Mouse (Mus musculus): ENCODE measurements around the gene C1qtnf3. TPM values are rescaled to one million over a fixed set of nuclear protein-coding genes. Genes with fewer than 3 reads are reported as not detected.

The C1qtnf3 gene
- total and polyA plus RNA-seq, 3 experiments: not detected

- TF ChIP-seq GATA1 (IDR thresholded peaks at IDR 0.05; ENCODE audit: borderline replicate concordance, low read length) (no peak), TAL1 (conservative IDR thresholded peaks at IDR 0.05; ENCODE audit: low read depth, low read length) (no peak), GATA2 (IDR thresholded peaks at IDR 0.05; ENCODE audit: borderline replicate concordance, low read depth, low read length) (no peak), CTCF (IDR thresholded peaks at IDR 0.05; ENCODE audit: low read depth, low read length) (no peak), POLR2AphosphoS5 (IDR thresholded peaks at IDR 0.05; ENCODE audit: insufficient replicate concordance, low read depth, low read length) (no peak)
- Histone ChIP-seq H3K9me3 (replicated peaks) (no peaks in the 10 kb centered on the region), H3K4me3 (ENCODE audit: low read depth, low read length) (no peak overlapping the region), H3K36me3 (replicated peaks) (no peaks in the 10 kb centered on the region), H3K27me3 (ENCODE audit: insufficient read depth, low read length) (peaks cover 6% of the 10 kb centered on the region; the same call in 1 of the 2 replicates), H3K4me1 (ENCODE audit: insufficient read depth, low read depth, low read length) (no peaks in the 10 kb centered on the region)
- ATAC-seq (ENCODE audit: extremely low read depth, insufficient number of reproducible peaks, low FRiP score, poor library complexity, severe bottlenecking): no peak
- no peak for DNase-seq (ENCODE audit: low spot score)
These were observed 52.5 kb downstream of the C1qtnf3 start for GRCm38 (mm10) chr15:11004646-11005045.

GRCm38 (mm10) chr15:11008756-11009155 lies 56.6 kb downstream of the C1qtnf3 start:
- no peak for DNase-seq (ENCODE audit: low spot score)
- Histone ChIP-seq H3K27me3 (ENCODE audit: insufficient read depth, low read length) (peaks cover 9% of the 10 kb centered on the region; the same call in 1 of the 2 replicates), H3K4me3 (ENCODE audit: low read depth, low read length) (no peak overlapping the region), H3K36me3 (replicated peaks) (no peaks in the 10 kb centered on the region), H3K4me1 (ENCODE audit: insufficient read depth, low read depth, low read length) (no peaks in the 10 kb centered on the region), H3K9me3 (replicated peaks) (no peaks in the 10 kb centered on the region)
- ATAC-seq (ENCODE audit: extremely low read depth, insufficient number of reproducible peaks, low FRiP score, poor library complexity, severe bottlenecking): no peak
- no peak for TF ChIP-seq GATA1 (IDR thresholded peaks at IDR 0.05; ENCODE audit: borderline replicate concordance, low read length)
- TF ChIP-seq TAL1 (conservative IDR thresholded peaks at IDR 0.05; ENCODE audit: low read depth, low read length): no peak
- TF ChIP-seq GATA2 (IDR thresholded peaks at IDR 0.05; ENCODE audit: borderline replicate concordance, low read depth, low read length): no peak
- TF ChIP-seq POLR2AphosphoS5 (IDR thresholded peaks at IDR 0.05; ENCODE audit: insufficient replicate concordance, low read depth, low read length): no peak
- TF ChIP-seq CTCF (IDR thresholded peaks at IDR 0.05; ENCODE audit: low read depth, low read length): no peak

- ATAC-seq (ENCODE audit: extremely low read depth, insufficient number of reproducible peaks, low FRiP score, poor library complexity, severe bottlenecking): no peak
- Histone ChIP-seq H3K27me3 (ENCODE audit: insufficient read depth, low read length) (peaks cover 7% of the 10 kb centered on the region; the same call in 1 of the 2 replicates), H3K36me3 (replicated peaks) (no peaks in the 10 kb centered on the region), H3K4me3 (ENCODE audit: low read depth, low read length) (no peak overlapping the region), H3K4me1 (ENCODE audit: insufficient read depth, low read depth, low read length) (no peaks in the 10 kb centered on the region), H3K9me3 (replicated peaks) (no peaks in the 10 kb centered on the region)
- no peak for TF ChIP-seq POLR2AphosphoS5 (IDR thresholded peaks at IDR 0.05; ENCODE audit: insufficient replicate concordance, low read depth, low read length)
- no peak for TF ChIP-seq CTCF (IDR thresholded peaks at IDR 0.05; ENCODE audit: low read depth, low read length)
- no peak for TF ChIP-seq GATA1 (IDR thresholded peaks at IDR 0.05; ENCODE audit: borderline replicate concordance, low read length)
- no peak for TF ChIP-seq GATA2 (IDR thresholded peaks at IDR 0.05; ENCODE audit: borderline replicate concordance, low read depth, low read length)
- no peak for TF ChIP-seq TAL1 (conservative IDR thresholded peaks at IDR 0.05; ENCODE audit: low read depth, low read length)
- DNase-seq (ENCODE audit: low spot score): no peak
These were observed 58.9 kb downstream of the C1qtnf3 start for GRCm38 (mm10) chr15:11010976-11011548.

GRCm38 (mm10) chr15:11014931-11015330 lies 62.8 kb downstream of the C1qtnf3 start:
- no peak for TF ChIP-seq TAL1 (conservative IDR thresholded peaks at IDR 0.05; ENCODE audit: low read depth, low read length)
- no peak for TF ChIP-seq CTCF (IDR thresholded peaks at IDR 0.05; ENCODE audit: low read depth, low read length)
- TF ChIP-seq POLR2AphosphoS5 (IDR thresholded peaks at IDR 0.05; ENCODE audit: insufficient replicate concordance, low read depth, low read length): no peak
- no peak for TF ChIP-seq GATA2 (IDR thresholded peaks at IDR 0.05; ENCODE audit: borderline replicate concordance, low read depth, low read length)
- no peak for TF ChIP-seq GATA1 (IDR thresholded peaks at IDR 0.05; ENCODE audit: borderline replicate concordance, low read length)
- Histone ChIP-seq H3K9me3 (replicated peaks) (no peaks in the 10 kb centered on the region), H3K36me3 (replicated peaks) (no peaks in the 10 kb centered on the region), H3K27me3 (ENCODE audit: insufficient read depth, low read length) (peaks cover 7% of the 10 kb centered on the region; the same call in 1 of the 2 replicates), H3K4me1 (ENCODE audit: insufficient read depth, low read depth, low read length) (no peaks in the 10 kb centered on the region), H3K4me3 (ENCODE audit: low read depth, low read length) (no peak overlapping the region)
- no peak for DNase-seq (ENCODE audit: low spot score)
- ATAC-seq (ENCODE audit: extremely low read depth, insufficient number of reproducible peaks, low FRiP score, poor library complexity, severe bottlenecking): no peak

- no peak for TF ChIP-seq GATA1 (IDR thresholded peaks at IDR 0.05; ENCODE audit: borderline replicate concordance, low read length)
- TF ChIP-seq POLR2AphosphoS5 (IDR thresholded peaks at IDR 0.05; ENCODE audit: insufficient replicate concordance, low read depth, low read length): no peak
- TF ChIP-seq CTCF (IDR thresholded peaks at IDR 0.05; ENCODE audit: low read depth, low read length): no peak
- TF ChIP-seq GATA2 (IDR thresholded peaks at IDR 0.05; ENCODE audit: borderline replicate concordance, low read depth, low read length): no peak
- TF ChIP-seq TAL1 (conservative IDR thresholded peaks at IDR 0.05; ENCODE audit: low read depth, low read length): no peak
- Histone ChIP-seq H3K9me3 (replicated peaks) (no peaks in the 10 kb centered on the region), H3K36me3 (replicated peaks) (no peaks in the 10 kb centered on the region), H3K27me3 (ENCODE audit: insufficient read depth, low read length) (peaks cover 9% of the 10 kb centered on the region), H3K4me3 (ENCODE audit: low read depth, low read length) (no peak overlapping the region), H3K4me1 (ENCODE audit: insufficient read depth, low read depth, low read length) (no peaks in the 10 kb centered on the region)
- ATAC-seq (ENCODE audit: extremely low read depth, insufficient number of reproducible peaks, low FRiP score, poor library complexity, severe bottlenecking) (no peak), DNase-seq (ENCODE audit: low spot score) (no peak)
These were observed 74.8 kb downstream of the C1qtnf3 start for GRCm38 (mm10) chr15:11026801-11027561.

Other genes with a start within 250 kb of the C1qtnf3 start
- gene Rai14, start 237.7 kb upstream of the C1qtnf3 start, total RNA-seq (2014; fragmentation: Nextera tagmentation): not detected in 2 replicates
- gene Rai14, start 237.7 kb upstream of the C1qtnf3 start, total RNA-seq (2017): 0.12 and 0.60 TPM in 2 replicates
- gene Rai14, start 237.7 kb upstream of the C1qtnf3 start, polyA plus RNA-seq (2012): not detected in 2 replicates
- 1.2 and 4.7 TPM in 2 replicates for gene Amacr, start 29.4 kb downstream of the C1qtnf3 start, total RNA-seq (2014; fragmentation: Nextera tagmentation)
- 7.5 and 11.2 TPM in 2 replicates for gene Amacr, start 29.4 kb downstream of the C1qtnf3 start, total RNA-seq (2017)
- 2.3 and 2.7 TPM in 2 replicates for gene Amacr, start 29.4 kb downstream of the C1qtnf3 start, polyA plus RNA-seq (2012)
- not detected in 2 replicates for gene Slc45a2, start 48.4 kb downstream of the C1qtnf3 start, total RNA-seq (2014; fragmentation: Nextera tagmentation)
- gene Slc45a2, start 48.4 kb downstream of the C1qtnf3 start, total RNA-seq (2017): 0.05 TPM in 1 of 2 replicates, not detected in the other
- not detected in 2 replicates for gene Slc45a2, start 48.4 kb downstream of the C1qtnf3 start, polyA plus RNA-seq (2012)
- not detected in 2 replicates for gene Rxfp3, start 85.7 kb downstream of the C1qtnf3 start, total RNA-seq (2014; fragmentation: Nextera tagmentation)
- 0.12 TPM in 1 of 2 replicates, not detected in the other for gene Rxfp3, start 85.7 kb downstream of the C1qtnf3 start, total RNA-seq (2017)
- gene Rxfp3, start 85.7 kb downstream of the C1qtnf3 start, polyA plus RNA-seq (2012): not detected in 2 replicates
- not detected in 2 replicates for gene Adamts12, start 112.5 kb downstream of the C1qtnf3 start, total RNA-seq (2014; fragmentation: Nextera tagmentation)
- gene Adamts12, start 112.5 kb downstream of the C1qtnf3 start, total RNA-seq (2017): 0.06 and 0.16 TPM in 2 replicates
- not detected in 2 replicates for gene Adamts12, start 112.5 kb downstream of the C1qtnf3 start, polyA plus RNA-seq (2012)